Mouse (Mus musculus) liver, postnatal 0 days (tissue): ENCODE data around the gene 0610037L13Rik. TPM values are rescaled to one million over a fixed set of nuclear protein-coding genes. Genes with fewer than 3 reads are reported as not detected.

Experiments
- ATAC-seq: fragments of 200-750 bp; cut with Nextera tagmentation; 2 replicates; pipeline ENCODE4 v1.8.0; 2017; ENCODE audit warnings: mild to moderate bottlenecking, moderate library complexity
- DNase-seq: peaks from one replicate; pipeline ENCODE4 v3.0.0-alpha.2; 2016
- H3K27ac ChIP-seq: fragments of 300-500 bp; sonication (generic); 2 replicates; pipeline ENCODE4 v1.5.1; 2014; ENCODE audit warnings: antibody characterized with exemption, moderate library complexity, mild to moderate bottlenecking, low read depth
- H3K27me3 ChIP-seq: fragments of 300-500 bp; sonication (generic); 2 replicates; pipeline ENCODE4 v1.6.1; 2014; ENCODE audit warnings: low read length, control low read depth, mixed read lengths; ENCODE audit not compliant: insufficient read depth
- H3K36me3 ChIP-seq: fragments of 300-500 bp; sonication (generic); replicated peaks from 2 replicates; pipeline ENCODE4 v1.6.1; 2014; ENCODE audit warnings: mild to moderate bottlenecking, control low read depth, low read length, moderate library complexity, mixed read lengths; ENCODE audit not compliant: insufficient read depth
- H3K4me1 ChIP-seq: fragments of 300-500 bp; sonication (generic); 2 replicates; pipeline ENCODE4 v1.6.1; 2014; ENCODE audit warnings: antibody characterized with exemption, mild to moderate bottlenecking, control low read depth; ENCODE audit not compliant: insufficient read depth
- H3K4me2 ChIP-seq: fragments of 300-500 bp; sonication (generic); 2 replicates; pipeline ENCODE4 v1.6.1; 2014; ENCODE audit warnings: low read depth, mild to moderate bottlenecking, low read length, moderate library complexity, mixed read lengths
- H3K4me3 ChIP-seq: fragments of 300-500 bp; sonication (generic); 2 replicates; pipeline ENCODE4 v1.5.1; 2014; ENCODE audit warnings: low read depth, low read length
- H3K9ac ChIP-seq: fragments of 300-500 bp; sonication (generic); replicated peaks from 2 replicates; pipeline ENCODE4 v1.6.1; 2014; ENCODE audit warnings: mild to moderate bottlenecking, moderate library complexity
- H3K9me3 ChIP-seq: fragments of 300-500 bp; sonication (generic); 2 replicates; pipeline ENCODE4 v1.6.1; 2016; ENCODE audit warnings: mild to moderate bottlenecking, control low read depth, low read length, mixed read lengths
- CTCF ChIP-seq: sonication (generic); IDR thresholded peaks from 2 replicates; pipeline ENCODE4 v1.5.1; 2016; ENCODE audit warnings: antibody characterized with exemption, low read depth
- EP300 ChIP-seq: IDR thresholded peaks from 2 replicates; pipeline ENCODE4 v1.6.1; 2016; ENCODE audit warnings: antibody characterized with exemption, low read depth, mild to moderate bottlenecking
- WGBS: fragments of 180-500 bp; shearing (Covaris S2); extraction: QIAGEN DNeasy Blood & Tissue Kit; methylation state at CpG from one replicate; pipeline ENCODE4 v1.1.7; 2014; ENCODE audit not compliant: insufficient replicate concordance; 5-methylcytosine and 5-hydroxymethylcytosine counted together
- polyA plus RNA-seq: library from polyadenylated mRNA; unstranded; fragments of >200 nt; fragmentation: Nextera tagmentation; extraction: Ambion mirVana; gene quantifications from 2 replicates; pipeline ENCODE4 v1.2.1, GENCODE M21; 2015

The 0610037L13Rik gene
- polyA plus RNA-seq, 1 experiment from 2014 or later, result 44.4 TPM

GRCm38 (mm10) chr4:107900206-107900605 is 10.6 kb downstream of the 0610037L13Rik start:
- peak overlapping the region; percentile 47 for H3K4me2 ChIP-seq
- H3K9ac ChIP-seq, result peak overlapping the region; percentile 2; the same call in 1 of the 2 replicates
- ATAC-seq (peak; percentile 70), DNase-seq (peak; percentile 63)
- no peak overlapping the region for H3K4me3 ChIP-seq
- H3K36me3 ChIP-seq, result peaks cover 31% of the 10 kb centered on the region
- peaks cover 19% of the 10 kb centered on the region for H3K4me1 ChIP-seq
- H3K27me3 ChIP-seq, result no peaks in the 10 kb centered on the region
- peak overlapping the region; percentile 94 for H3K27ac ChIP-seq
- WGBS, result 66% methylated on average over 3 of the region's 3 CpGs
- H3K9me3 ChIP-seq, result no peaks in the 10 kb centered on the region
- no peak for TF ChIP-seq CTCF
- TF ChIP-seq EP300, result no peak

- Histone ChIP-seq H3K27ac (no peak overlapping the region), H3K36me3 (peaks cover 29% of the 10 kb centered on the region), H3K9me3 (no peaks in the 10 kb centered on the region), H3K4me3 (no peak overlapping the region), H3K4me2 (no peak overlapping the region), H3K9ac (no peak overlapping the region), H3K4me1 (peaks cover 9% of the 10 kb centered on the region), H3K27me3 (no peaks in the 10 kb centered on the region)
- no peak for TF ChIP-seq CTCF
- TF ChIP-seq EP300, result no peak
- ATAC-seq (no peak), DNase-seq (no peak)
- WGBS, result 53% methylated on average over 10 of the region's 10 CpGs
Observed at GRCm38 (mm10) chr4:107904252-107904651, 14.6 kb downstream of the 0610037L13Rik start.

DNA sequence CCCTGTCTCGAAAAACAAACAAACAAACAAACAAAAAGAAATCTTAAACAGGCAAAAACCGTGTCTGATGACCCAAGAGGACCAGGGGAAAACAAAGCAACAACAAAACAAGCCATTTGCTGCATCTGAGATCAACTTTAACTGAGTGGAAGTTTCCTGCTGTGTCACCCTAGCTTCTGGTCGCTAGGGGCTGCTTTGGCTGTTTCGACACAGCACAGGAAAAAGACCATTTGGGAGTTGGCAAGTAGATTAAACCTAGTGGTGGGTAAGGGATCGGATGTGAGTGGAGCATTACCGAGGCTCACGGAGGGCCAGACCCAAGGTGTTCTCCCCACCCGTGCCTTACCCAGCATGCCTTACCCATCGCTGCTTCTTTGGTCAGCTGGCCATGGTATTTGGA is 16.9 kb downstream of the 0610037L13Rik start:
- WGBS, result 79% methylated on average over 9 of the region's 9 CpGs
- no peak overlapping the region for H3K4me2 ChIP-seq
- ATAC-seq (no peak), DNase-seq (no peak)
- H3K27ac ChIP-seq, result no peak overlapping the region
- peaks cover 35% of the 10 kb centered on the region for H3K36me3 ChIP-seq
- no peaks in the 10 kb centered on the region for H3K27me3 ChIP-seq
- H3K9ac ChIP-seq, result no peak overlapping the region
- H3K4me3 ChIP-seq, result no peak overlapping the region
- H3K9me3 ChIP-seq, result no peaks in the 10 kb centered on the region
- no peaks in the 10 kb centered on the region for H3K4me1 ChIP-seq
- no peak for TF ChIP-seq EP300
- TF ChIP-seq CTCF, result no peak

DNA sequence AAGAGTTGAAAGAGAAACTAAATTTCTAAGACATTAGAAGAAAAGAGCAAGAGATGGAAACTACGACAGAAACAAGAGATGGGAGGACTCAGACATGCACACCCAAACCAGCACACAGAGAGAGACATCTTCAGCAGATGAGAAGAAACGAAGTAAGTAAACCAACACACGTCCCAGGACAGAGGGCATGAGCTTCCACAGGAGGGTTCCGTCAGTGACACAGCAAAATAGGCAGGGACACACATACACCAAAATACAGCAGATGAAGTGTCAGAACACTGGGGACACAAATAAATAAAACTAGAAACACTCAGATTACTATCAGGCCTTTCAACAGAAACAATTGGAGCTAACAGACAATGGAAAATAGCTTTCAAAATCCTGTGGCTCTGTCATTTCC is 20.4 kb downstream of the 0610037L13Rik start:
- no peak overlapping the region for H3K4me2 ChIP-seq
- H3K36me3 ChIP-seq, result peaks cover 44% of the 10 kb centered on the region
- H3K9me3 ChIP-seq, result no peaks in the 10 kb centered on the region
- no peak overlapping the region for H3K27ac ChIP-seq
- TF ChIP-seq EP300 (no peak), CTCF (no peak)
- 87% methylated on average over 4 of the region's 4 CpGs for WGBS
- no peaks in the 10 kb centered on the region for H3K27me3 ChIP-seq
- H3K9ac ChIP-seq, result no peak overlapping the region
- no peaks in the 10 kb centered on the region for H3K4me1 ChIP-seq
- DNase-seq (no peak), ATAC-seq (no peak)
- H3K4me3 ChIP-seq, result no peak overlapping the region

DNA sequence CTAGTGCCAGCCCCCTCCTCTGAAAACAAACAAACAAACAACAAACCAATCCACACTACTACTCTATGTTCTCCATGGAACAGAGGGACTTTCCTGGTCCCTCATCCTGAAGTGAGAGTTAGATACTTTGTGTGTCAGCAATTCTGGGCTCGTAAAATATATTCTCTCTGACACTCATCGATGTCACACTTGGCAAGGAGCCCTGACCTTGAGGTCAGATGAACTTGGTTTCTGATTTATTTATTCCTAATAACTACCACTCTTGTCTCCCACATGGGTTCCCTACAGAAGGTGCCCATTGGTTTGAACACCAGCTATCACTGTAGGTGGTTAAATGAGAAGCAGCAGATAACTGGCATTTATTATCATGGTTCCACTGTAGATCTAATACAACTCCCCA is 30.7 kb downstream of the 0610037L13Rik start:
- WGBS, result 45% methylated on average over 2 of the region's 2 CpGs
- no peaks in the 10 kb centered on the region for H3K27me3 ChIP-seq
- DNase-seq, result peak; percentile 33
- TF ChIP-seq EP300, result no peak
- no peak for TF ChIP-seq CTCF
- H3K4me2 ChIP-seq, result no peak overlapping the region
- no peak overlapping the region for H3K4me3 ChIP-seq
- no peak overlapping the region for H3K9ac ChIP-seq
- ATAC-seq, result no peak
- no peaks in the 10 kb centered on the region for H3K9me3 ChIP-seq
- peaks cover 28% of the 10 kb centered on the region for H3K4me1 ChIP-seq
- 0 out of 2 replicates have a peak overlapping the region, but pooled peaks have one; percentile 85 for H3K27ac ChIP-seq
- no peaks in the 10 kb centered on the region for H3K36me3 ChIP-seq

GRCm38 (mm10) chr4:107921152-107921695 is 31.6 kb downstream of the 0610037L13Rik start:
- TF ChIP-seq CTCF (no peak), EP300 (no peak)
- Histone ChIP-seq H3K27me3 (no peaks in the 10 kb centered on the region), H3K27ac (peak overlapping the region; percentile 85), H3K4me2 (peak overlapping the region; percentile 85), H3K9ac (peak overlapping the region; percentile 92; the same call in 1 of the 2 replicates), H3K4me3 (peak overlapping the region; percentile 80; the same call in 1 of the 2 replicates), H3K4me1 (peaks cover 28% of the 10 kb centered on the region), H3K9me3 (no peaks in the 10 kb centered on the region), H3K36me3 (no peaks in the 10 kb centered on the region)
- DNase-seq, result peak; percentile 73
- ATAC-seq, result peak; percentile 19
- WGBS, result 58% methylated on average over 8 of the region's 8 CpGs

GRCm38 (mm10) chr4:107921952-107922351 is 32.3 kb downstream of the 0610037L13Rik start:
- Histone ChIP-seq H3K4me2 (peak overlapping the region; percentile 85), H3K9ac (peak overlapping the region; percentile 92), H3K9me3 (no peaks in the 10 kb centered on the region), H3K27ac (peak overlapping the region; percentile 85), H3K4me1 (peaks cover 28% of the 10 kb centered on the region), H3K36me3 (no peaks in the 10 kb centered on the region), H3K4me3 (peak overlapping the region; percentile 80), H3K27me3 (no peaks in the 10 kb centered on the region)
- 25% methylated on average over 4 of the region's 4 CpGs for WGBS
- DNase-seq (peak; percentile 35), ATAC-seq (peak; percentile 66)
- TF ChIP-seq EP300, result no peak
- no peak for TF ChIP-seq CTCF
